Mouse (Mus musculus) forebrain, embryonic 10.5 days (tissue): ENCODE data around the gene Scgb1b30. TPM values are rescaled to one million over a fixed set of nuclear protein-coding genes. Genes with fewer than 3 reads are reported as not detected.

ENCODE experiments used
- DNase-seq: peaks from one replicate; pipeline ENCODE4 v3.0.0-alpha.2; 2017; ENCODE audit warnings: low spot score; ENCODE audit errors: extremely low spot score
- H3K27ac ChIP-seq: fragments of 300-500 bp; sonication (generic); 2 replicates; pipeline ENCODE4 v1.5.1; 2016; ENCODE audit warnings: mild to moderate bottlenecking
- H3K27me3 ChIP-seq: fragments of 300-500 bp; sonication (generic); 2 replicates; pipeline ENCODE4 v1.6.1; 2016; ENCODE audit warnings: mild to moderate bottlenecking; ENCODE audit not compliant: poor library complexity, severe bottlenecking
- H3K36me3 ChIP-seq: fragments of 300-500 bp; sonication (generic); replicated peaks from 2 replicates; pipeline ENCODE4 v1.6.1; 2016; ENCODE audit warnings: mild to moderate bottlenecking, moderate library complexity
- H3K4me1 ChIP-seq: fragments of 300-500 bp; sonication (generic); 2 replicates; pipeline ENCODE4 v1.6.1; 2016
- H3K4me3 ChIP-seq: fragments of 300-500 bp; sonication (generic); 2 replicates; pipeline ENCODE4 v1.5.1; 2016; ENCODE audit warnings: mild to moderate bottlenecking, moderate library complexity
- H3K9me3 ChIP-seq: fragments of 300-500 bp; sonication (generic); 2 replicates; pipeline ENCODE4 v1.6.1; 2016; ENCODE audit warnings: mild to moderate bottlenecking, moderate library complexity
- WGBS: fragments of 180-500 bp; shearing (Covaris S2); methylation state at CpG from one replicate; pipeline ENCODE4 v1.1.7; 2016; 5-methylcytosine and 5-hydroxymethylcytosine counted together
- polyA plus RNA-seq: library from polyadenylated mRNA; unstranded; fragments of >200 nt; fragmentation: Nextera tagmentation; extraction: Ambion mirVana; gene quantifications from 2 replicates; pipeline ENCODE4 v1.2.1, GENCODE M21; 2016

Scgb1b30 gene
- polyA plus RNA-seq, 1 experiment from 2014 or later, result not detected

DNA sequence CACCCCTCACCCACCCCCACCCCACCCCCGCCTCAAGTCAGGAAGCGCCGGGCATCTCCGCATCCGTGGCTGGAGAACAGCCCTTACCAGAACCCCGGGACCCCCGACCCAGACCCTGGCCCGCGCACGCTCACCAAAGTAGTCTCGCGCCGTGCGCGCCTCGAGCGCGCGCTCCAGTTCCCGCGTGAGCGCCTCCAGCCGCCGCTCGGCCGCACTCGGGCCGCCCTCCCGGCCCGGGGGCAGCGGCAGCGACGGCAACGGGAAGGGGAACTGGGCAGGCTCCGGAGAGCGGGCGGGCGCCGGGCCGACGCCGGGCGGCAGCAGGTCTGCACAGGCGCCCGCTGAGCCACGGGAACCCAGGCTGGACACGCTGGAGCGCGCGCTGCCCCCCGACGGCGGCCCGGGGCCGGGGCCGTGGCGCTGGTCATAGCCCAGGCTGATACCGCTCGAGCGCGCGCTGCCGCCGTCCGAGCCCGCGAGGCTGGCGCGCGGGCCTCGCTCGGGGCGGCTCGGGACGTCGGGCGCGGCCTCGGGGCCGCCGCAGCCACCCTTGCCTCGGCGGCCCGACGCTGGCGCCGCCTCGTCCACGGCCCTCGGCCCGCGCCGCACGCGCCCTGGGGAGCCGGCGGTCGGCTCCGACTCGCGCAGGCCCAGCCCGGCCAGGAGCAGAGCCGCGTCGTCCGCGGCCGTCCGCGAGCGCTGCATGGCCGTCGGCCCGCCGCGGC lies 37.3 kb downstream of the Scgb1b30 start:
- Histone ChIP-seq H3K27me3 (no peaks in the 10 kb centered on the region), H3K4me1 (peaks cover 37% of the 10 kb centered on the region), H3K27ac (peak overlapping the region; percentile 95), H3K36me3 (peaks cover 22% of the 10 kb centered on the region), H3K9me3 (peaks cover 4% of the 10 kb centered on the region; the same call in 1 of the 2 replicates), H3K4me3 (peak overlapping the region; percentile 79)
- DNase-seq, result peak; percentile 51
- 5% methylated on average over 105 of the region's 116 CpGs for WGBS

DNA sequence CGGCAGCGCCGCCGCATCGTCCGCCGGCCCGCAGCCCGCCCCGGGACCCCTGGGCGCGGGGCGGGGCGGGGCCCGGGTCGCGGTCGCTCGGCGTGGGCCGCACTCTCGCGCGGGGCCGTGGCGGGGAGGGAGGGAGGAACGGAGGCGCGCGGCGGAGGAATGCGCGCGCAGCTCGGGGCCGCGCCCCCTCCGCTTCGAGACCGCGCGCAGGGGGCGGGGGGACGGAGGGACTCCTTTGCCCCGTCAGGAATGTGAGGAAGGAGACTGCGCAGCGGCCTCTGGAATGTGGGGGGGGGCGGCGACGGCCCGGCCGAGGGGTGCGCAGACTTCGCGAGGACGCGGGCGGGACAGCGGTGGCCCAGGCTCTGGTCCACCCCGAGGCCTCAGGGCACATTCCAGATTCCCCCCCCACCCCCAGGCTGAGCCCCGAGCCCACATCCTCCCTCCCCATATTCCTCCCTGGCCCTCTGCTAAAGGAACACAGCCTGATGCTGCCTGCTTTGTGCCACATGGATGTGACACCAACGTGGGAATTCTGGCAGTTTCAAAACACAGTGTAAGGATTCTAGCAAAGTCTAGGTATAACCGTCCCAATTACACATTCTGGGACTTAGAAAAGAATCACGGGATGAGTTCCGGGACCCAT lies 38.0 kb downstream of the Scgb1b30 start, which contains the start of gene Wtip:
TSS of gene Wtip (minus strand) at position 152 of the 646 bp plus-strand sequence.
- Histone ChIP-seq H3K4me1 (peaks cover 37% of the 10 kb centered on the region), H3K9me3 (no peaks in the 10 kb centered on the region), H3K27me3 (no peaks in the 10 kb centered on the region), H3K36me3 (peaks cover 15% of the 10 kb centered on the region), H3K4me3 (peak within 1 kb of the TSS; percentile 79), H3K27ac (peak within 1 kb of the TSS; percentile 95)
- 2% methylated on average over 54 of the region's 65 CpGs for WGBS
- peak; percentile 85 for DNase-seq

DNA sequence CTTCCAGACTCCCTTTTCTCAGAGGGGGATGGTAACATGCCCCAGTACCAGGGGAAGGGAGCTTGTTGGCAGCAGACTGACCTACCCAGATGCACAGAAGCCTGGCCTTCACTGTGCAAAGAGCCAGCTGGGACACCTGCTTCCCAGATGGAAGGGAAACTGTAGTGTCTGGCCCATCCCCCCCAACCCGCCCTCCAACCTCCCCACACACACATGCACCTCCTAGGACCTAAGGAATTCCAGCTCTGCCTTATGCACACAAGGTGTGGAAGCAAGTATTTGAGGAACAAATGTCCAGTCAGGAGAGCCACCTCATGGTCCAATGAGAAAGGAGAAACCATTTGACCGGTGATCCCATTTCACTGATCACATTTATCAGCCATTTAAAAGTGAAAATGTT lies 39.1 kb downstream of the Scgb1b30 start:
- Histone ChIP-seq H3K4me3 (no peak overlapping the region), H3K9me3 (no peaks in the 10 kb centered on the region), H3K36me3 (peaks cover 8% of the 10 kb centered on the region), H3K4me1 (peaks cover 37% of the 10 kb centered on the region), H3K27me3 (no peaks in the 10 kb centered on the region), H3K27ac (0 out of 2 replicates have a peak overlapping the region, but pooled peaks have one; percentile 95)
- no peak for DNase-seq
- WGBS, result 89% methylated on average over 2 of the region's 2 CpGs

DNA sequence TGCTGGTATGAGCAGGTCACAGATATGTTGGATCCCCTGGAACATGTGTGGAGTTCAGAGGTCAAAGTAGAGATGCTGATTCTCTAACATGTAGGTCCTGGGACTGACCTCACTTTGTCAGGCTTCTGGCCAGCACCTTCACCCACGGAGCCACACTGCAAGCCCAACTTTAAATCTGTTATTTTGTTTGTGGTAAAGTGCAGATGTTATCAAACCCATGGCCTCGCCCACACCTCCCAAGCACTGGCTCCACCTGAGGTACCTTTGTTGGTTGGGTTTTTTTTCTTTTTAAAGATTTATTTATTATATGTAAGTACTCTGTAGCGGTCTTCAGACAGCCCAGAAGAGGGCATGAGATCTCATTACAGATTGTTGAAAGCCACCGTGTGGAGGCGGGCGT lies 44.3 kb downstream of the Scgb1b30 start:
- 90% methylated on average over 6 of the region's 6 CpGs for WGBS
- Histone ChIP-seq H3K4me1 (no peaks in the 10 kb centered on the region), H3K27me3 (no peaks in the 10 kb centered on the region), H3K36me3 (peaks cover 52% of the 10 kb centered on the region), H3K27ac (no peak overlapping the region), H3K9me3 (no peaks in the 10 kb centered on the region), H3K4me3 (no peak overlapping the region)
- no peak for DNase-seq

DNA sequence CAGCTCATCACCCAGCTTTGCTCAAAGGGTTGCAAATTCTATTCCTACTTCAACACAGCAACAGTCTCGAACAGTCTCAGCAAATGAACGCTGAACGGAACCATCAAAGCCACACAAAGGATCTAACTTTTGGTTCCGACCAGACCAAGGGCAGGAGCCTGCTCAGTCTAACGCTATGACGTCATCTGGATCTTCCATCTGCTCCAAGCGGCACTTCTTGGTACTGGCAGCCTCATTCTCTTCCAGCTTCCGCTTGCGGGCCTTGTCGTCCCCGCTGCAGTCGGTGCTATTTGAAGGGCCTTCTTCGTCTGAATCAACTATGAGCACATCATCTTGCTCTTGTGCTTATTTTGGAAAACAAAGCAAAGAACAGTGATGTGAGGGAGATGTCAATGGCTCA lies 45.9 kb downstream of the Scgb1b30 start:
- Histone ChIP-seq H3K4me3 (no peak overlapping the region), H3K27ac (no peak overlapping the region), H3K9me3 (no peaks in the 10 kb centered on the region), H3K36me3 (peaks cover 69% of the 10 kb centered on the region), H3K27me3 (no peaks in the 10 kb centered on the region), H3K4me1 (no peaks in the 10 kb centered on the region)
- WGBS, result 96% methylated on average over 13 of the region's 13 CpGs
- DNase-seq, result no peak

DNA sequence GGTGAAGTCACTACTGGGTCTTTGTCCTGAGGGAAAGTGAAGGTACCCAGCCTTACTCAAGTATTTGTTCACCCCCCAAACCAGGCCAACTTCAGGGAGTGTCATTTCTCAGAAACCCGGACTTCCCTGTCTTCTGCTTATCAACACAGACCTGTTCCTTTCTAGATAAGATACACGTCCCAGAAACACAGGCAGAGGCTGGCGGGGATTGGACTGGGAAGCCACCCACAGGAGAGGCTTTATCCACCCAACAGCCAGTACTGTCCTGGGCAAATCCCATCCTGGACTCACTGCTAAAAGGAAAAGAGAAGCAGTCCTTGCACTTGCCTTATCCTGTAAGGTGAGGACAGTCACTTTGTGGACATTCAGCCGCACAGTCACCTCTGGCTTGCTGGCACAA lies 52.0 kb downstream of the Scgb1b30 start:
- WGBS, result 88% methylated on average over 4 of the region's 4 CpGs
- H3K27me3 ChIP-seq, result no peaks in the 10 kb centered on the region
- H3K4me1 ChIP-seq, result no peaks in the 10 kb centered on the region
- H3K9me3 ChIP-seq, result peaks cover 6% of the 10 kb centered on the region; the same call in 1 of the 2 replicates
- H3K4me3 ChIP-seq, result no peak overlapping the region
- DNase-seq, result no peak
- peaks cover 100% of the 10 kb centered on the region for H3K36me3 ChIP-seq
- no peak overlapping the region for H3K27ac ChIP-seq

Other genes with a start within 250 kb of the Scgb1b30 start
- not detected in 2 replicates for gene Scgb2b26, start 150.4 kb upstream of the Scgb1b30 start, polyA plus RNA-seq
- not detected in 2 replicates for gene Scgb2b27, start 81.5 kb upstream of the Scgb1b30 start, polyA plus RNA-seq
- not detected in 2 replicates for gene Scgb1b27, start 73.9 kb upstream of the Scgb1b30 start, polyA plus RNA-seq
- 4.5 and 5.4 TPM in 2 replicates for gene Wtip, start 37.8 kb downstream of the Scgb1b30 start, polyA plus RNA-seq
- gene Uba2, start 74.2 kb downstream of the Scgb1b30 start, polyA plus RNA-seq, result 296 and 309 TPM in 2 replicates
- gene Pdcd2l, start 101.2 kb downstream of the Scgb1b30 start, polyA plus RNA-seq, result 74.9 and 81.9 TPM in 2 replicates
- gene Gpi1, start 134.9 kb downstream of the Scgb1b30 start, polyA plus RNA-seq, result 439 and 441 TPM in 2 replicates
- gene Gm6096, start 155.6 kb downstream of the Scgb1b30 start, polyA plus RNA-seq, result not detected in 2 replicates
- 23.8 and 25.3 TPM in 2 replicates for gene 4931406P16Rik, start 218.1 kb downstream of the Scgb1b30 start, polyA plus RNA-seq